Mouse (Mus musculus): ENCODE measurements around the gene Nav1. TPM values are rescaled to one million over a fixed set of nuclear protein-coding genes. Genes with fewer than 3 reads are reported as not detected.
A peak's percentile ranks its signal among the peaks of the same experiment; 100 is the strongest.

Nav1 gene
- polyA plus RNA-seq, 1 experiment from 2014 or later: 20.7 TPM

GRCm38 (mm10) chr1:135532383-135532782 lies 74.7 kb downstream of the Nav1 start:
- Histone ChIP-seq H3K36me3 (peaks cover 7% of the 10 kb centered on the region; the same call in 1 of the 2 replicates), H3K27me3 (no peaks in the 10 kb centered on the region), H3K4me1 (replicated peaks) (peaks cover 41% of the 10 kb centered on the region), H3K9ac (no peak overlapping the region), H3K9me3 (replicated peaks) (no peaks in the 10 kb centered on the region), H3K4me3 (no peak overlapping the region), H3K27ac (no peak overlapping the region), H3K4me2 (no peak overlapping the region)
- WGBS: 92% methylated on average over 23 of the region's 23 CpGs
- no peak for ATAC-seq (replicated peaks; ENCODE audit: insufficient number of reproducible peaks, insufficient read depth, low FRiP score, low read depth)

DNA sequence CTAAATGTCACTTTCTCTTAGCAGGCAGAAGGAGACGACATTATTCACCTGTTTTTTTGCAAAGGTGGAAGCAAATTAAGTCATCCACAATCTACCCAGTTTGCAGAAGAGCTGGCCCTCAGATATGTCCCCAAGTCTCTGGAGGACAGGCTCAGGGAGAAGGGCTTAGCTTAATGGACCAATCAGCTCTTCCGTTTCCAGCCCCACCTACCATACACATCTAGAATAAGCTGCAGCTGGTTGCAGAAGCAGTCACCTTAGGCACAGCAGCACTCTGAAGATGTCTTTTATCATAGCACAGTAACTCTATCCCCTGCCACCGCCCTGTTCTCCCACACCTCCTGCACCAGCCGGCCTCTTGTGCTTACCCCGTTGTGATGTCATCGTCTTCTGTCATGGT lies 75.1 kb downstream of the Nav1 start:
- no peaks in the 10 kb centered on the region for H3K9me3 ChIP-seq (replicated peaks)
- ATAC-seq (replicated peaks; ENCODE audit: insufficient number of reproducible peaks, insufficient read depth, low FRiP score, low read depth): no peak
- H3K4me1 ChIP-seq (replicated peaks): peaks cover 37% of the 10 kb centered on the region
- H3K36me3 ChIP-seq: peaks cover 7% of the 10 kb centered on the region; the same call in 1 of the 2 replicates
- H3K4me3 ChIP-seq: no peak overlapping the region
- H3K9ac ChIP-seq: no peak overlapping the region
- 76% methylated on average over 6 of the region's 6 CpGs for WGBS
- no peak overlapping the region for H3K27ac ChIP-seq
- H3K27me3 ChIP-seq: no peaks in the 10 kb centered on the region
- H3K4me2 ChIP-seq: no peak overlapping the region

DNA sequence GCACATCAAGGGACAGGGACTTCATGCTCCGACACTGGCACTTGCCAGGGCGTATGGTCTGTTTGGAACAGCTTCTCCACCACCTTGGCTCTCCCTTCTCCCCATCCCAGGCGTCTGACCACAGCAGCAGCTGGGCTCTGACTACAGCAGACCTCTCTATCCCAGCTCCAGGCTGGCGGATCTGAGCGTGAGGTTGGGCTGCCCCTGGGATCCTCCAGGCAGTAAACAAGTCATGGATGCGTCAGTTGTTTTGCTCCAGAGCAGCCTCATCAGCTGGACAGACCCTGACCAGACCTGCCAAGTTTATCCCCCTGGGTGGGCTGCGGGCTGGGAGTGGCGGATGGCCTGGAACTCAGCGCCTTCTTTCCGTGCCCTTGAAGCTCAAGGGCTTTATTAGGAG lies 76.0 kb downstream of the Nav1 start:
- Histone ChIP-seq H3K9me3 (replicated peaks) (no peaks in the 10 kb centered on the region), H3K9ac (no peak overlapping the region), H3K4me2 (no peak overlapping the region), H3K36me3 (peaks cover 7% of the 10 kb centered on the region; the same call in 1 of the 2 replicates), H3K27ac (peak overlapping the region; percentile 58), H3K27me3 (no peaks in the 10 kb centered on the region), H3K4me3 (no peak overlapping the region), H3K4me1 (replicated peaks) (peaks cover 28% of the 10 kb centered on the region)
- 55% methylated on average over 10 of the region's 10 CpGs for WGBS
- ATAC-seq (replicated peaks; ENCODE audit: insufficient number of reproducible peaks, insufficient read depth, low FRiP score, low read depth): 0 out of 2 replicates have a peak, but pooled peaks have one; percentile 36

GRCm38 (mm10) chr1:135524518-135524860 lies 82.6 kb downstream of the Nav1 start:
- 13% methylated on average over 4 of the region's 4 CpGs for WGBS
- peak overlapping the region; percentile 94 for H3K27ac ChIP-seq
- peak; percentile 89 for ATAC-seq (replicated peaks; ENCODE audit: insufficient number of reproducible peaks, insufficient read depth, low FRiP score, low read depth)

DNA sequence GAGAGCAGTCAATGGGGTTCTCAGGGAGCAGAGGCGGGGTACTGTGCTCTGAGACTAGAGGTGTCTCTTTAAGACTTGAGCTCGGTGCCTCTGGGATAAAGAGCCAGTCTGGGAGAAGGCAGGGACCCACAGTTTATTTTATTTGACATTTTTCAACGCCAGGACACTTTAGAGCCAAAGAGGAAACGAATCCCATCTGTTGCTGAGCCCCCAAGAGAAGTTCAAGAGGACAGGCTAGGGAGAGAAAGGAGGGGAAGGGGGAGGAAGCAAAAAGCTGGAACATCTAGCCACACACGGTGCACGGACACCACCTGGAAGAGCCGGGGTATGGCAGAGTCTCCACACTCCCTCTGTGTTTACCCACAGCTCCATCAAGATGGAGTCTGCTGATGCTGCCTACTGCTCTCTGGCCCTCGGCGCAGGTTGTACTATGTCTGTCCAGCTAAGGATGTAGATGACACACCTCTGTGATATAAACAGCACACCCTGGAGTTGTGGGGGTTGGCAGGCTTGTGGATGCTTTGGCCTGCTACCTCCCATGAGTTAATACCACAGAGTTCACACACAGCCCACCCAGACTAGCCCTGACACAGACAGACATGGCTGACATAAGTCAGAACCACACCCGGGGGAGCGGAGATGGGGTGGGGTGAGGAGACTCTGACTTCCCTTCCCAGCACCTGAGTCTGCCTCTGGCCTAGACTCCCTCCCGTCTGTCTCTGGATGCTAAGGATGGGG lies 83.1 kb downstream of the Nav1 start:
- Histone ChIP-seq H3K4me2 (peak overlapping the region; percentile 42), H3K27me3 (no peaks in the 10 kb centered on the region), H3K36me3 (0 out of 2 replicates have a peak, but pooled peaks cover 7% of the 10 kb centered on the region), H3K27ac (peak overlapping the region; percentile 94), H3K4me3 (no peak overlapping the region), H3K4me1 (replicated peaks) (peaks cover 36% of the 10 kb centered on the region), H3K9me3 (replicated peaks) (no peaks in the 10 kb centered on the region), H3K9ac (no peak overlapping the region)
- WGBS: 23% methylated on average over 12 of the region's 12 CpGs
- peak; percentile 86 for ATAC-seq (replicated peaks; ENCODE audit: insufficient number of reproducible peaks, insufficient read depth, low FRiP score, low read depth)

More at GRCm38 (mm10) chr1:135524518-135524860, 82.6 kb downstream of the Nav1 start:
- H3K9me3 ChIP-seq (replicated peaks): no peaks in the 10 kb centered on the region
- H3K4me1 ChIP-seq (replicated peaks): peaks cover 32% of the 10 kb centered on the region
- H3K4me2 ChIP-seq: peak overlapping the region; percentile 42
- H3K36me3 ChIP-seq: 0 out of 2 replicates have a peak, but pooled peaks cover 7% of the 10 kb centered on the region
- H3K4me3 ChIP-seq: no peak overlapping the region
- H3K27me3 ChIP-seq: no peaks in the 10 kb centered on the region
- no peak overlapping the region for H3K9ac ChIP-seq

DNA sequence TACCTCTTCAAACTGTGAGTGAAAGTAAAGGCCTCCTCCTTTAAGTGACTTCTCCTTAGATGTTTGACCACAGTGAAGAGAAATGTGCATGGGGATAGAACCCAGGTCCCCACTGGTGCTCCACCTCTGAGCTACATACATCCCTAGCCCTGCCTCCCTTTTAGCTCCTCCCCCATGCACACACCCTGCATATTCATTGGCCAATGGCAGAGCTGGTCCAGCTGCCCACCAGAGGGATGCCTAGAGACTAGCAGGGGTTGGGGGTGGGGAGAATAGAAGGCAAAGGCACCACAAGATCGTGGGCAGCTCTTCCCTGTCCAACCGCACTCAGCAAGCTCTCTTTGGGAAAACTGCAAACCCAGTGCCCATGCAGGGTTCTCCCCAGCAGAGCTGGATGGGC lies 83.8 kb downstream of the Nav1 start:
- Histone ChIP-seq H3K9me3 (replicated peaks) (no peaks in the 10 kb centered on the region), H3K27me3 (no peaks in the 10 kb centered on the region), H3K27ac (peak overlapping the region; percentile 94), H3K4me2 (peak overlapping the region; percentile 42; the same call in 1 of the 2 replicates), H3K9ac (no peak overlapping the region), H3K36me3 (0 out of 2 replicates have a peak, but pooled peaks cover 6% of the 10 kb centered on the region), H3K4me3 (no peak overlapping the region), H3K4me1 (replicated peaks) (peaks cover 40% of the 10 kb centered on the region)
- ATAC-seq (replicated peaks; ENCODE audit: insufficient number of reproducible peaks, insufficient read depth, low FRiP score, low read depth): no peak
- WGBS: 73% methylated on average over 2 of the region's 2 CpGs

GRCm38 (mm10) chr1:135520550-135521168 lies 86.4 kb downstream of the Nav1 start:
- 68% methylated on average over 13 of the region's 13 CpGs for WGBS
- ATAC-seq (replicated peaks; ENCODE audit: insufficient number of reproducible peaks, insufficient read depth, low FRiP score, low read depth): no peak
- Histone ChIP-seq H3K36me3 (no peaks in the 10 kb centered on the region), H3K9ac (no peak overlapping the region), H3K4me3 (no peak overlapping the region), H3K4me1 (replicated peaks) (peaks cover 62% of the 10 kb centered on the region), H3K27ac (no peak overlapping the region), H3K4me2 (no peak overlapping the region), H3K9me3 (replicated peaks) (no peaks in the 10 kb centered on the region), H3K27me3 (no peaks in the 10 kb centered on the region)

DNA sequence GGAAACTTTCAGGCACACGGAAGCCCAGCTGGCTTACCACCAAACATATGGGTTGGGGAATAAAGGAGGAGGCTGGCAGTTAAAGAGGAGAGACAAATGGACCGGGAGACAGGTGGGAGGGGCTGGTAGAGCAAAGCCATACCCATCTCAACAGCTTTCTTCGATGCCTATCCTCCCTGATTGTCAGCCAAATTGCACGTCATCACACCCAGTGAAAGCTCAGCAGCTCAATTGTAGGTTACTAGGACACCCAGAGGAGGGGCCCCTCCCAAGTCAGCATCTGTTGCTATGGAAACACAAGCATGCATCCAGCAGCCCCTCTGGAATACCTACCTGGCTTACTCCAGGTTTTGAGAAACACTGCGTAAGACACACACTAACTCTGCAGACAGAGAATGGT lies 88.4 kb downstream of the Nav1 start:
- H3K36me3 ChIP-seq: no peaks in the 10 kb centered on the region
- H3K9me3 ChIP-seq (replicated peaks): no peaks in the 10 kb centered on the region
- H3K27me3 ChIP-seq: no peaks in the 10 kb centered on the region
- 45% methylated on average over 5 of the region's 5 CpGs for WGBS
- H3K9ac ChIP-seq: no peak overlapping the region
- no peak overlapping the region for H3K4me2 ChIP-seq
- no peak overlapping the region for H3K27ac ChIP-seq
- no peak for ATAC-seq (replicated peaks; ENCODE audit: insufficient number of reproducible peaks, insufficient read depth, low FRiP score, low read depth)
- no peak overlapping the region for H3K4me3 ChIP-seq
- peaks cover 66% of the 10 kb centered on the region for H3K4me1 ChIP-seq (replicated peaks)

DNA sequence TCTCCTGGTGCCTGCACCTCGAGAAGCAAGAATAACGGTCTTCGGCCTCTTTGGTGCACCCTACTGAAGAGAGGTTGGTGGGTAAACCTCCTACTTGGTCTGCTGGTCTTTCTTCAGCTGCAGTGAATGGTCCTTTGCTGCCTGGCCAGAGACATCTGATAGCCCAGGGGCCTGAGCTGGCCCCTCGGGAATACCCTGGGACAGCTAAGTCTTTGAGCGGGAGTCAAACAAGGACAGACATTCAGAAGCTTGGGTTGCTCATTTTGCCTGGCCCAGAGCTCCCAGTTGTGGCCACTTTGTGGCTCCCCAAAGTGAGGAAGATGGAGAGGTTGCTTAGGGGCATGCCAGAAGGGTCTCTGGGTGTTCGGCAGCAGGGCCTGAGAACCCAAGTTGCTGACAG lies 89.6 kb downstream of the Nav1 start:
- Histone ChIP-seq H3K36me3 (no peaks in the 10 kb centered on the region), H3K9ac (no peak overlapping the region), H3K27ac (no peak overlapping the region), H3K27me3 (no peaks in the 10 kb centered on the region), H3K4me1 (replicated peaks) (peaks cover 70% of the 10 kb centered on the region), H3K9me3 (replicated peaks) (no peaks in the 10 kb centered on the region), H3K4me3 (no peak overlapping the region), H3K4me2 (no peak overlapping the region)
- WGBS: 78% methylated on average over 6 of the region's 6 CpGs
- no peak for ATAC-seq (replicated peaks; ENCODE audit: insufficient number of reproducible peaks, insufficient read depth, low FRiP score, low read depth)

DNA sequence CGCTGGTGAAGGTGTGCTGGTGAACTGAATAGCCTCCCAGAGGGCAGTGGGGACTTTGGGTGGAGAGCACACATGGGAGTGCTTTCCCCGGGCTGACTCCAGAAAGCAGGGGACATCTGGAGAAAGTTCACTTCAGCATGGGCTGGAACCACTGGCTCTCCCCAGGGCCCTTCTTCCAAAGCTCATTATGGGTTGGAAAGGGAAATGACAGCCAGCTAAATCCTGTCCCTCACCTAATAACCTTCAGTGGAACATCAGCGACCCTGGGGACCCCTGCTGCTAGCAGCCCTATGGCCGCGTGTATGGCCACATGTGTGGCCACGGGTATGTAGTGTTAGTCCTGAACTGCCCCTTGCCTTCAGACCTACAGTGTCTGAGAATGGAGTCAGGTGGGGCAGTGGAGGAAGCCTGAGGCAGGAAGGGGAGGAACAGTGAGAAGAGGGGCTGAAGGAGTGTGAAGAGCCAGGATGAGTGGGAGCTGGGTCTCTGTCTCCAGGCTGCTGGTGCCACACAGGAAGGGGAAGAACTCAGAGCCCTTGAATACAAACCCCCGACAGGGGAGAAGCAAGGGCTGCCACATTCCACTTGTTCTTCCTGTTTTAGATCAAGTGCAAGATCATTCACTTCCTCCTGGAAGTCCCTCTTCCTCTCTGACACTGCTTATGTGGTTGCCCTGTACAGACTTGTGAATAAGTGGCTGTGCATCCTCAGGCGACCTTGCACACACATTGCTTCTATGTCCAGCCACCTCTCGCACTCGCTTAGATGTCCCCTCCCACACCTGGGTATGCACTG lies 90.4 kb downstream of the Nav1 start:
- WGBS: 52% methylated on average over 10 of the region's 10 CpGs
- Histone ChIP-seq H3K4me3 (no peak overlapping the region), H3K4me2 (no peak overlapping the region), H3K9me3 (replicated peaks) (no peaks in the 10 kb centered on the region), H3K4me1 (replicated peaks) (peaks cover 76% of the 10 kb centered on the region), H3K27ac (no peak overlapping the region; the same call in 1 of the 2 replicates), H3K27me3 (no peaks in the 10 kb centered on the region), H3K9ac (no peak overlapping the region), H3K36me3 (no peaks in the 10 kb centered on the region)
- ATAC-seq (replicated peaks; ENCODE audit: insufficient number of reproducible peaks, insufficient read depth, low FRiP score, low read depth): 0 out of 2 replicates have a peak, but pooled peaks have one; percentile 4

DNA sequence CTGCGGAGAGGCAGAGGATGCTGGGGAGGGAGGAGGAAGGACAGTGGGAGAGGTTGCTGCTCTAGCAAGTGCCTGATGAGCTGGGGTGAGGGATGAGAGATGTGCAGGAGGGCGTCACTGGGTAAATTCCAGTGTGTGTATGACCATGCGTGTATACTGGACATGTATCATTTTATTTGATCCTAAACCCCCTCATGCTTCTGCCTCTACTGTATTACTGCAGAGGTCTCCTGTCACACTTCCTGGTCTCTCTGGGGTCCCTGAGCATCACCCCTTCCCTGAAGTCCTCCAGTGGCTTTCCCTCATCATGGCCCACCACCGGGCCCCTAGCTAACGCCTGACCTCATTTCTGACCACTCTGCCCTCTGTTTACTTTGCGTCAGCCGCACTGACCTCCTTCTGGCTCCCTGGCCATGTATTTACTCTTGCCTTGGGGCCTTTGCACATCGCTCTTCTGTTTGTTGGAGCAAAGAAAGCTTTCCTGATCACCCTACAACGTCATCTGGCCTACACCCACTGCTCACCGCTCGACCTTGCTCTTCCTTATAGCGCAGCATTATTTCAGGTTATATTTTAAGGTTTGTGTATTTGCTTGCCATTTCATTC lies 91.4 kb downstream of the Nav1 start:
- Histone ChIP-seq H3K4me2 (no peak overlapping the region), H3K4me1 (replicated peaks) (peaks cover 81% of the 10 kb centered on the region), H3K4me3 (no peak overlapping the region), H3K36me3 (no peaks in the 10 kb centered on the region), H3K9me3 (replicated peaks) (no peaks in the 10 kb centered on the region), H3K27me3 (no peaks in the 10 kb centered on the region), H3K9ac (no peak overlapping the region), H3K27ac (no peak overlapping the region)
- WGBS: 76% methylated on average over 12 of the region's 12 CpGs
- no peak for ATAC-seq (replicated peaks; ENCODE audit: insufficient number of reproducible peaks, insufficient read depth, low FRiP score, low read depth)
